In genomic region chr5:54200032-54200431, GRCm38 (mm10) we compare ENCODE assay signal across 12 mouse cellular contexts.
"Had no signal": no experiment of that assay in that cellular context is flagged by ENCODE, and none has a peak within 500 bp of the region (broad histone marks: within the 10 kb centered on the region; RNA-seq: fewer than 3 reads in every experiment).

No protein-coding gene starts in this region.

- H3K27ac ChIP-seq: hindbrain, postnatal 0 days; limb, embryonic 15.5 days; liver, embryonic 12.5 days; lung, embryonic 15.5 days; midbrain, embryonic 10.5 days; midbrain, embryonic 15.5 days had no signal

- H3K4me3 ChIP-seq: limb, embryonic 15.5 days; liver, embryonic 12.5 days; lung, embryonic 15.5 days; midbrain, embryonic 10.5 days; midbrain, embryonic 15.5 days had no signal

- H3K27me3 ChIP-seq: liver, embryonic 12.5 days; lung, embryonic 15.5 days; midbrain, embryonic 15.5 days had no signal

- ATAC-seq: hindbrain, postnatal 0 days; liver, embryonic 12.5 days; midbrain, embryonic 15.5 days had no signal

- H3K9me3 ChIP-seq: limb, embryonic 15.5 days; liver, embryonic 12.5 days; lung, embryonic 15.5 days; midbrain, embryonic 10.5 days; midbrain, embryonic 15.5 days had no signal

- H3K9ac ChIP-seq: limb, embryonic 15.5 days; liver, embryonic 12.5 days; lung, embryonic 15.5 days; midbrain, embryonic 15.5 days had no signal

- H3K4me2 ChIP-seq: limb, embryonic 15.5 days; liver, embryonic 12.5 days; lung, embryonic 15.5 days; midbrain, embryonic 15.5 days had no signal

- H3K36me3 ChIP-seq: limb, embryonic 15.5 days; liver, embryonic 12.5 days; lung, embryonic 15.5 days; midbrain, embryonic 10.5 days; midbrain, embryonic 15.5 days had no signal

- DNase-seq: kidney, adult 11 months; kidney, postnatal 14 days; left cerebral cortex, postnatal 4 days; right cerebral cortex, adult 18-20 months; right cerebral cortex, postnatal 25 days; thymus, postnatal 4 days had no signal

- H3K4me1 ChIP-seq: liver, embryonic 12.5 days; lung, embryonic 15.5 days had no signal
